Mouse (Mus musculus) G1E (cell line): Measurements from ENCODE around the gene Prss58. TPM values are rescaled to one million over a fixed set of nuclear protein-coding genes. Genes with fewer than 3 reads are reported as not detected.

ENCODE experiments used
- ATAC-seq: 2 replicates; pipeline ENCODE4 v1.8.0; 2016; ENCODE audit warnings: mild to moderate bottlenecking; ENCODE audit not compliant: insufficient number of reproducible peaks, poor library complexity, low FRiP score, severe bottlenecking; ENCODE audit errors: extremely low read depth
- DNase-seq: peaks from one replicate; pipeline ENCODE4 v3.0.0; 2012; ENCODE audit warnings: low spot score
- H3K27me3 ChIP-seq: 2 replicates; pipeline ENCODE4 v1.6.1; 2012; ENCODE audit warnings: mild to moderate bottlenecking, low read length, inconsistent platforms; ENCODE audit not compliant: insufficient read depth
- H3K36me3 ChIP-seq: replicated peaks from 2 replicates; pipeline ENCODE3; 2012; ENCODE audit warnings: mild to moderate bottlenecking, inconsistent platforms
- H3K4me1 ChIP-seq: 2 replicates; pipeline ENCODE4 v1.6.1; 2012; ENCODE audit warnings: low read depth, low read length, inconsistent platforms, mixed read lengths; ENCODE audit not compliant: insufficient read depth
- H3K4me3 ChIP-seq: 2 replicates; pipeline ENCODE4 v1.5.1; 2012; ENCODE audit warnings: low read depth, mild to moderate bottlenecking, inconsistent platforms, low read length, moderate library complexity, mixed read lengths
- H3K9me3 ChIP-seq: replicated peaks from 2 replicates; pipeline ENCODE4 v1.6.1; 2012; ENCODE audit warnings: inconsistent platforms
- CTCF ChIP-seq: IDR thresholded peaks from 2 replicates; pipeline ENCODE4 v1.5.1; 2012; ENCODE audit warnings: low read depth, low read length, inconsistent platforms, mixed read lengths
- GATA1 ChIP-seq: IDR thresholded peaks from 2 replicates; pipeline ENCODE4 v1.6.1; 2012; ENCODE audit warnings: borderline replicate concordance, low read length, inconsistent platforms, mixed read lengths
- GATA2 ChIP-seq: IDR thresholded peaks from 2 replicates; pipeline ENCODE4 v1.6.1; 2012; ENCODE audit warnings: low read depth, low read length, inconsistent platforms, borderline replicate concordance
- POLR2AphosphoS5 ChIP-seq: IDR thresholded peaks from 2 replicates; pipeline ENCODE4 v1.6.1; 2012; ENCODE audit warnings: low read depth, low read length, inconsistent platforms; ENCODE audit not compliant: insufficient replicate concordance
- TAL1 ChIP-seq: conservative IDR thresholded peaks from 2 replicates; pipeline ENCODE4 v1.6.1; 2012; ENCODE audit warnings: low read depth, low read length, inconsistent platforms, mixed read lengths
- polyA plus RNA-seq: library from polyadenylated mRNA; stranded (reverse); fragments of >175 nt; gene quantifications from 2 replicates; pipeline ENCODE4 v1.2.3, GENCODE M21; 2012
- total RNA-seq, 2 experiments: library from RNA; stranded (forward) in 1 of 2; stranded (reverse) in 1 of 2; fragments of 200-1000 nt in 1 of 2; fragments of >200 nt in 1 of 2; fragmentation: Nextera tagmentation in 1 of 2; gene quantifications; 2 replicates each; pipeline ENCODE4 v1.2.3; 2014 to 2017

Prss58 gene
- total and polyA plus RNA-seq, 3 experiments: not detected

DNA sequence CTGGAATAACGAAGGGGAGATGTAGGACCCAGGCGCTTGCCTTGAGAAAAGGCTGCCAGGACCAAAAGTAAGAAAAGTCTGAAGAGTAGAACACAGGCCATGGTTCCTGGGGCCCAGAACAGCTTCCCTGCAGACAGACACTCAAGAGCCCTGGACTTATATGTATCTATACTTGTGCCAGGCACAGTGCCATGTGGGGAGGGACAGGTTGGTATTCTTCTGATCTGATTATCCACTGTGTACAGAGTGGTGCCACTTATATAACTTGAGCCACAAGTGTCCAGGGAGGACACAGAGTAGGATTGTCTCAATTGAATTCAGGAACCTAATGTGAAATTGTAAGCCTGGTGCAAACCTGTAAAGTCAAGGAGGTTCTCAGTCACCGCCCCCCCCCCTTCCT, 12.8 kb downstream of the Prss58 start, which contains the start of gene Moxd2:
Gene Moxd2 (minus strand): TSS at position 101 of the 400 bp plus-strand sequence.
- no peak for ATAC-seq
- H3K4me1 ChIP-seq: no peaks in the 10 kb centered on the region

DNA sequence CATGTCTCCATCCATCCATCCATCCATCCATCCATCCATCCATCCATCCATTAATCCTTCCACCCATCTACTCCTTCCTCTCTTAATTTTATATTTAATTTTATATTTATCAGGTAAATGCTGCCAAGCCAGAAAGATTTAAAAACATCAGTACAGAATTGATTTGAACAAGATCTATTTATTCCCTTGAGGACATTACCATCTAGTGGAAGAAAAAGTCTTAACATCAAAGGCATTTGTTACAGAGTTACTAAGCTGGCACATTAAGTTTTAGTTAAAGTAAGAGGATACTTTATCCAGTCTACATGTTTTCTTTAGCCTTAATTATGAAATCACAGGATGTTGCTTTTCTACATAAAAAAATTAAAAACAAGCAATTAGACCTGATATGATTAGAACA, 54.9 kb downstream of the Prss58 start:
- no peaks in the 10 kb centered on the region for H3K9me3 ChIP-seq
- H3K36me3 ChIP-seq: no peaks in the 10 kb centered on the region
- no peaks in the 10 kb centered on the region for H3K27me3 ChIP-seq
- H3K4me1 ChIP-seq: no peaks in the 10 kb centered on the region
- H3K4me3 ChIP-seq: no peak overlapping the region
- DNase-seq (no peak), ATAC-seq (no peak)
- TF ChIP-seq POLR2AphosphoS5 (no peak), GATA2 (no peak), CTCF (no peak), GATA1 (no peak), TAL1 (no peak)

More for the DNA sequence above, 12.8 kb downstream of the Prss58 start, which contains the start of gene Moxd2:
- no peaks in the 10 kb centered on the region for H3K36me3 ChIP-seq
- no peak for DNase-seq
- no peak for TF ChIP-seq TAL1
- TF ChIP-seq CTCF: no peak
- no peak for TF ChIP-seq GATA1
- no peak for TF ChIP-seq GATA2
- no peak for TF ChIP-seq POLR2AphosphoS5
- no peaks in the 10 kb centered on the region for H3K27me3 ChIP-seq
- H3K9me3 ChIP-seq: no peaks in the 10 kb centered on the region
- H3K4me3 ChIP-seq: no peak within 1 kb of the TSS

Other genes with a start within 250 kb of the Prss58 start
- gene Moxd2, start 12.9 kb downstream of the Prss58 start, total RNA-seq (2014; fragmentation: Nextera tagmentation): not detected in 2 replicates
- gene Moxd2, start 12.9 kb downstream of the Prss58 start, total RNA-seq (2017): not detected in 2 replicates
- gene Moxd2, start 12.9 kb downstream of the Prss58 start, polyA plus RNA-seq: not detected in 2 replicates
- gene 1700074P13Rik, start 40.2 kb upstream of the Prss58 start, total RNA-seq (2014; fragmentation: Nextera tagmentation): not detected in 2 replicates
- 0.44 TPM in 1 of 2 replicates, not detected in the other for gene 1700074P13Rik, start 40.2 kb upstream of the Prss58 start, total RNA-seq (2017)
- gene 1700074P13Rik, start 40.2 kb upstream of the Prss58 start, polyA plus RNA-seq: not detected in 2 replicates
- gene Gm4744, start 51.5 kb upstream of the Prss58 start, total RNA-seq (2014; fragmentation: Nextera tagmentation): not detected in 2 replicates
- not detected in 2 replicates for gene Gm4744, start 51.5 kb upstream of the Prss58 start, total RNA-seq (2017)
- not detected in 2 replicates for gene Gm4744, start 51.5 kb upstream of the Prss58 start, polyA plus RNA-seq
- gene 1810009J06Rik, start 64.4 kb upstream of the Prss58 start, total RNA-seq (2014; fragmentation: Nextera tagmentation): not detected in 2 replicates
- not detected in 2 replicates for gene 1810009J06Rik, start 64.4 kb upstream of the Prss58 start, total RNA-seq (2017)
- not detected in 2 replicates for gene 1810009J06Rik, start 64.4 kb upstream of the Prss58 start, polyA plus RNA-seq
- gene Gm2663, start 99.1 kb upstream of the Prss58 start, total RNA-seq (2014; fragmentation: Nextera tagmentation): not detected in 2 replicates
- gene Gm2663, start 99.1 kb upstream of the Prss58 start, total RNA-seq (2017): not detected in 2 replicates
- gene Gm2663, start 99.1 kb upstream of the Prss58 start, polyA plus RNA-seq: not detected in 2 replicates
- not detected in 2 replicates for gene 2210010C04Rik, start 135.1 kb upstream of the Prss58 start, total RNA-seq (2014; fragmentation: Nextera tagmentation)
- not detected in 2 replicates for gene 2210010C04Rik, start 135.1 kb upstream of the Prss58 start, total RNA-seq (2017)
- not detected in 2 replicates for gene 2210010C04Rik, start 135.1 kb upstream of the Prss58 start, polyA plus RNA-seq